Mouse (Mus musculus): ENCODE data around the gene Mbd3. TPM values are rescaled to one million over a fixed set of nuclear protein-coding genes. Genes with fewer than 3 reads are reported as not detected.

The Mbd3 gene
- total and polyA plus RNA-seq, 3 experiments: 48.7 to 131 (median 67.0) TPM

DNA sequence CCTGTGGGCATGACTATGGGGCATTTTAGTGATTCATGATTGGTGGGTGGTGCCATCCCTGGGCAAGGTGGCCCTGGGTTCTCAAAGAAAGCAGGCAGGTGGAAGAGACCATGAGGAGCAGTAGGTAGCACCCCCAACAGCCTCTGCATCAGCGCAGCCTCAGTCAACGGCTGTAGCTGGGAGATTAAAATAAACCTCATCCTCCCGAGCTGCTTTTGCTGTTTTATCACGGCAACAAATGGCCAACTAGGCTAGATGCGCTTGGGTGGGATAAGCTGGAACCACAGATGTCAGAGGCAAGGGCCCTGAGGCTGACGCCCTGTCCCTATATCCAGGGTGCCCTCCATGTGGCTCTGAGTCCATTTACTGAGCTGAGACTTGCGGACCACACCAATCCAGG, 14.6 kb downstream of the Mbd3 start:
- Histone ChIP-seq H3K36me3 (replicated peaks in 1 of 2; ENCODE audit: control insufficient read depth in 1 of 2, insufficient read depth in 1 of 2, low read length in 1 of 2) (peaks cover 17 to 49% of the 10 kb centered on the region in 2 experiments), H3K4me3 (replicated peaks in 1 of 3; ENCODE audit: low read depth in 2 of 3, low read length in 2 of 3, poor library complexity in 1 of 3) (no peak overlapping the region)

DNA sequence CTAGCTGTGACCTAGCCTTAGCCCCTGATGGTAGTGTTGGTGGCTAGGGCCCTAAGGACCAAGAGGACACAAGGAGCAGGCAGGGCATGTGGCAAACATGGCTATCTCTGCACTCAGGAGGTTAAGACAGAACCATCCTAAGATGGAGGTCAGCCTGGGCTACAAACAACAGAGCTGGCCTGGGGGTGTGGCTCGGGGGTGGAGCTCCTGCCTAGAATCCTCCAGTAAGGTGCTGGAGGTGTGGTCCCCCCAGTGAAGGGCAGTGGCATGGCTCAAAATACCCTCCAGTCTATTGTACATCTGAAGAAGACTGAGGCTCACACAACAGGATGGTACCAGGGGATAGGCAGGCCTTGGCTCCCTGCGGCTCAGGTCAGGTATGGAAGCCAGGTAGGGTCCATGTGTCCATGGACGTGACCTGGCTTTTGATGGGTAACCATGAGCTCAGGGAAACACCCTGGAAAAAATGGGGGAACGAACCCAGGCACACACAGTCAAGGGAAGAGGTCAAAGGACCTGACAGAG, 15.2 kb downstream of the Mbd3 start:
- H3K4me3 ChIP-seq (replicated peaks in 1 of 3; ENCODE audit: low read depth in 2 of 3, low read length in 2 of 3, poor library complexity in 1 of 3): no peak overlapping the region
- DNase-seq (ENCODE audit: extremely low read depth): no peak
- TF ChIP-seq JUN (IDR thresholded peaks at IDR 0.05; ENCODE audit: insufficient read depth, low read depth, low read length) (no peak), NRF1 (IDR thresholded peaks at IDR 0.05; ENCODE audit: low read depth, low read length) (no peak), TCF12 (IDR thresholded peaks at IDR 0.05; ENCODE audit: low read depth, low read length) (no peak), RCOR1 (conservative IDR thresholded peaks at IDR 0.05; ENCODE audit: low read depth, low read length) (no peak), MAX (IDR thresholded peaks at IDR 0.05; ENCODE audit: low read length) (no peak), MEF2A (IDR thresholded peaks at IDR 0.05; ENCODE audit: borderline replicate concordance, low read depth, low read length) (no peak), USF1 (IDR thresholded peaks at IDR 0.05; ENCODE audit: low read depth, low read length) (no peak), UBTF (IDR thresholded peaks at IDR 0.05; ENCODE audit: low read depth, low read length) (no peak), CHD1 (IDR thresholded peaks at IDR 0.05; ENCODE audit: low read depth, low read length) (no peak), RAD21 (IDR thresholded peaks at IDR 0.05; ENCODE audit: low read depth, low read length) (no peak), KAT2A (IDR thresholded peaks at IDR 0.05; ENCODE audit: insufficient replicate concordance, low read length) (no peak), MAZ (IDR thresholded peaks at IDR 0.05; ENCODE audit: low read depth, low read length) (no peak), ZMIZ1 (IDR thresholded peaks at IDR 0.05; ENCODE audit: low read depth, low read length) (no peak), MAFK (IDR thresholded peaks at IDR 0.05; ENCODE audit: insufficient replicate concordance, low read length) (no peak), NELFE (IDR thresholded peaks at IDR 0.05; ENCODE audit: low read depth, low read length) (no peak), MYC (IDR thresholded peaks at IDR 0.05; ENCODE audit: low read depth, low read length) (no peak), CTCF (conservative IDR thresholded peaks at IDR 0.05 in 1 of 2, IDR thresholded peaks at IDR 0.05 in 1 of 2; ENCODE audit: low read depth in 2 of 2, low read length in 2 of 2) (no peak), PAX5 (IDR thresholded peaks at IDR 0.05; ENCODE audit: low read length) (no peak), CHD2 (IDR thresholded peaks at IDR 0.05; ENCODE audit: low read length) (no peak)
- no peak overlapping the region for H3K27ac ChIP-seq (ENCODE audit: insufficient read depth, low read depth)
- no peak overlapping the region for H3K4me2 ChIP-seq (ENCODE audit: insufficient read depth, low read depth, poor library complexity, severe bottlenecking)
- no peak overlapping the region for H3K9ac ChIP-seq (ENCODE audit: insufficient read depth, low read depth)
- no peaks in the 10 kb centered on the region for H3K27me3 ChIP-seq (replicated peaks)
- no peaks in the 10 kb centered on the region for H3K79me2 ChIP-seq (replicated peaks; ENCODE audit: control insufficient read depth, extremely low read depth, insufficient read depth, poor library complexity, severe bottlenecking)
- peaks cover 17 to 49% of the 10 kb centered on the region in 2 experiments for H3K36me3 ChIP-seq (replicated peaks in 1 of 2; ENCODE audit: control insufficient read depth in 1 of 2, insufficient read depth in 1 of 2, low read length in 1 of 2)
- no peaks in the 10 kb centered on the region for H3K9me3 ChIP-seq (replicated peaks; ENCODE audit: low read length)
- dilution Hi-C loops (cut with MboI; ENCODE audit: extremely low pct_ligation_motif_present, extremely low pct_unique_long_range_greater_than_20kb, low sequenced_read_pairs): no loop called here
- in situ Hi-C loops (cut with MboI; ENCODE audit: low pct_ligation_motif_present, low pct_unique_long_range_greater_than_20kb, low sequenced_read_pairs): no loop called here
- peaks cover 35 to 49% of the 10 kb centered on the region in 2 experiments for H3K4me1 ChIP-seq (ENCODE audit: control insufficient read depth in 1 of 2, insufficient read depth in 2 of 2)

More for the DNA sequence above, 14.6 kb downstream of the Mbd3 start:
- TF ChIP-seq E2F4 (IDR thresholded peaks at IDR 0.05; ENCODE audit: insufficient replicate concordance, low read depth, low read length) (no peak), MEF2A (IDR thresholded peaks at IDR 0.05; ENCODE audit: borderline replicate concordance, low read depth, low read length) (no peak), UBTF (IDR thresholded peaks at IDR 0.05; ENCODE audit: low read depth, low read length) (no peak), MAFK (IDR thresholded peaks at IDR 0.05; ENCODE audit: insufficient replicate concordance, low read length) (no peak)
- dilution Hi-C loops (cut with MboI; ENCODE audit: extremely low pct_ligation_motif_present, extremely low pct_unique_long_range_greater_than_20kb, low sequenced_read_pairs) (no loop called here), in situ Hi-C loops (cut with MboI; ENCODE audit: low pct_ligation_motif_present, low pct_unique_long_range_greater_than_20kb, low sequenced_read_pairs) (loop anchor here (5.0 kb wide), 1 partner anchor 43 kb away; no protein-coding TSS in a partner anchor)
- no peak for DNase-seq (ENCODE audit: extremely low read depth)
- no peak overlapping the region for H3K4me2 ChIP-seq (ENCODE audit: insufficient read depth, low read depth, poor library complexity, severe bottlenecking)
- peaks cover 35 to 52% of the 10 kb centered on the region in 2 experiments for H3K4me1 ChIP-seq (ENCODE audit: control insufficient read depth in 1 of 2, insufficient read depth in 2 of 2)
- H3K27ac ChIP-seq (ENCODE audit: insufficient read depth, low read depth): no peak overlapping the region
- no peak overlapping the region for H3K9ac ChIP-seq (ENCODE audit: insufficient read depth, low read depth)
- H3K27me3 ChIP-seq (replicated peaks): no peaks in the 10 kb centered on the region
- H3K79me2 ChIP-seq (replicated peaks; ENCODE audit: control insufficient read depth, extremely low read depth, insufficient read depth, poor library complexity, severe bottlenecking): no peaks in the 10 kb centered on the region
- no peaks in the 10 kb centered on the region for H3K9me3 ChIP-seq (replicated peaks; ENCODE audit: low read length)
